Mouse (Mus musculus) kidney, postnatal 0 days (tissue): ENCODE measurements at regions not wholly inside any gene's neighbourhood (a gene's known extent, or its start where the extent isn't known, plus 50 kb on each side); places are given as distances from the start of the nearest gene placed in this dataset.
"Not testable (repeated sequence)": the region's sequence is repeated elsewhere in the genome, so short reads cannot be mapped to it uniquely, and the experiment has no call there.

ENCODE experiments used
- ATAC-seq: fragments of 200-750 bp; cut with Nextera tagmentation; replicated peaks from 2 replicates; pipeline ENCODE4 v1.8.0; 2017; ENCODE audit warnings: low read depth, moderate number of reproducible peaks, moderate TSS enrichment, moderate library complexity; ENCODE audit not compliant: low FRiP score
- DNase-seq: peaks from one replicate; pipeline ENCODE4 v3.0.0-alpha.2; 2016; ENCODE audit warnings: low spot score
- H3K27ac ChIP-seq: fragments of 300-500 bp; sonication (generic); 2 replicates; pipeline ENCODE4 v1.5.1; 2014; ENCODE audit warnings: mild to moderate bottlenecking
- H3K27me3 ChIP-seq: fragments of 300-500 bp; sonication (generic); 2 replicates; pipeline ENCODE4 v1.6.1; 2014; ENCODE audit warnings: low read length, mixed read lengths; ENCODE audit not compliant: insufficient read depth
- H3K36me3 ChIP-seq: fragments of 300-500 bp; sonication (generic); 2 replicates; pipeline ENCODE4 v1.6.1; 2014; ENCODE audit warnings: low read length, mixed read lengths; ENCODE audit not compliant: insufficient read depth
- H3K4me1 ChIP-seq: fragments of 300-500 bp; sonication (generic); replicated peaks from 2 replicates; pipeline ENCODE4 v1.6.1; 2014; ENCODE audit warnings: antibody characterized with exemption, low read length, mixed read lengths; ENCODE audit not compliant: insufficient read depth
- H3K4me2 ChIP-seq: fragments of 300-500 bp; sonication (generic); 2 replicates; pipeline ENCODE4 v1.6.1; 2014; ENCODE audit warnings: mild to moderate bottlenecking, low read length, moderate library complexity, mixed read lengths
- H3K4me3 ChIP-seq: fragments of 300-500 bp; sonication (generic); replicated peaks from 2 replicates; pipeline ENCODE4 v1.5.1; 2014; ENCODE audit warnings: low read depth, low read length
- H3K9ac ChIP-seq: fragments of 300-500 bp; sonication (generic); 2 replicates; pipeline ENCODE4 v1.6.1; 2014; ENCODE audit warnings: low read depth, low read length
- H3K9me3 ChIP-seq: fragments of 300-500 bp; sonication (generic); replicated peaks from 2 replicates; pipeline ENCODE4 v1.6.1; 2016; ENCODE audit warnings: low read length, inconsistent platforms, mixed read lengths
- CTCF ChIP-seq: IDR thresholded peaks from 2 replicates; pipeline ENCODE4 v1.5.1; 2016; ENCODE audit warnings: antibody characterized with exemption, low read depth, mild to moderate bottlenecking, moderate library complexity
- WGBS: fragments of 180-500 bp; shearing (Covaris S2); extraction: QIAGEN DNeasy Blood & Tissue Kit; methylation state at CpG from one replicate; pipeline ENCODE4 v1.1.7; 2014; 5-methylcytosine and 5-hydroxymethylcytosine counted together

DNA sequence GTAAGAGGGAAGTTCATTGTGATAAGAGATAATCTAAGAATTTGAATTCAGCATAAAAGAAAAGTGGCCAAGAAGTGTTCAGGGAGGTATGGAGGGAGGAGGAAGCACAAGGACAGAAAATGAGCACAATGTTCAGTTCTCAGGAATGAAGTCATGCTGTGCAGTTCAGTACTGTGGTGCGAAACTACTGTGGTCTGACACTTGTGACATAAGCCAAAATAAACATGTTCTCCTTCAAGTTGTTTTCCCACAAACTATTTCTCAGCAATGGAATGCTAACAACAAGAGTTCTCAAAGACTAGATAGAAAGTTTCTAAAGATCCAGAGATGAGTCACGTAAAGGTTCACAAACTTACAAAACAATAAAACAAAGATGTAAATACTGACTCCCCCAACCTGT is 531.3 kb downstream of the Cypt12 start:
- H3K9me3 ChIP-seq, result no peaks in the 10 kb centered on the region
- no peaks in the 10 kb centered on the region for H3K36me3 ChIP-seq
- 63% methylated on average over 2 of the region's 2 CpGs for WGBS
- no peaks in the 10 kb centered on the region for H3K27me3 ChIP-seq
- DNase-seq (peak; percentile 79), ATAC-seq (no peak)
- no peak overlapping the region for H3K27ac ChIP-seq
- no peak overlapping the region for H3K9ac ChIP-seq
- H3K4me2 ChIP-seq, result no peak overlapping the region
- no peak overlapping the region for H3K4me3 ChIP-seq
- TF ChIP-seq CTCF, result no peak
- no peaks in the 10 kb centered on the region for H3K4me1 ChIP-seq

DNA sequence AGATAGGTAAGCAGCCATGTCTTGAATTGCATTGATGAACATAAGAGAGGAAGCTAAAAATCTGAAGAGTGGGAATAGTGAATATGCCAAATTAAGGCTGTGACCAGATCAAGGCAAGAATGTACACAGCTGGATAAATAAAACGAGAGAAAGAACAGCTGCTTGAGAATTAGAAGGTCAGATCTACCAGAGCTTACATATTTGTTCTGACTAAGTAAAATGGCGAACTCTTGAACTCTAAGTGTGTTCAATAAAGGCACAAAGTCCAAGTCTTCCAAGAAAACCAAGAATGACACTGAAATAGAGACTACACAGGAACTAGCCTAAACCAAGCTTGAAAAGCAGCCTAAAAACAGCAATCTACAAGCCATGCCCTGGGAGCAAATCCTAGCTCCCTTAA is 533.8 kb downstream of the Cypt12 start:
- ATAC-seq (peak; percentile 10; the same call in 1 of the 2 replicates), DNase-seq (peak; percentile 77)
- 62% methylated on average over 2 of the region's 2 CpGs for WGBS
- Histone ChIP-seq H3K27me3 (no peaks in the 10 kb centered on the region), H3K36me3 (no peaks in the 10 kb centered on the region), H3K27ac (0 out of 2 replicates have a peak overlapping the region, but pooled peaks have one; percentile 31), H3K9ac (no peak overlapping the region), H3K4me1 (no peaks in the 10 kb centered on the region), H3K9me3 (no peaks in the 10 kb centered on the region), H3K4me2 (no peak overlapping the region), H3K4me3 (no peak overlapping the region)
- no peak for TF ChIP-seq CTCF

DNA sequence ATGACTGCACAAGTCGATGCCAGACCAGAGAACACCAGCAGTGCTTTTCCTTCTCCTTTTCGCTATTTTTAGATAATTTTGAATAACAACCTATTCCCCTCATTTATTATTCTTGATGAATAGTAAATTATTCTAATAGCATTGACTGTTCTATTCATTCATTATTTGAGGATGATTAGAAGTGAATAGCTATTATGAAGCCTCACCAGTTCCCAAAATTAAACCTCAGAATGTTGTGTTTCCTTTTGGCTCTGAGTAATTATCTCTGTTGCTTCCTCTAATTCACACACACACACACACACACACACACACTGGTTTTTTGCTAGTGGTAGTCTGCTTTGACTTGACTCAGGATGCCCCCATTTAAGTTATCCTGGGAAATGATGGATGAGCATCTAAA is 540.7 kb downstream of the Cypt12 start:
- no peak for TF ChIP-seq CTCF
- Histone ChIP-seq H3K4me1 (no peaks in the 10 kb centered on the region), H3K9ac (no peak overlapping the region), H3K4me3 (no peak overlapping the region), H3K36me3 (no peaks in the 10 kb centered on the region), H3K27me3 (no peaks in the 10 kb centered on the region), H3K9me3 (no peaks in the 10 kb centered on the region), H3K4me2 (no peak overlapping the region), H3K27ac (no peak overlapping the region)
- DNase-seq (no peak), ATAC-seq (no peak)
- 81% methylated on average over 2 of the region's 2 CpGs for WGBS

DNA sequence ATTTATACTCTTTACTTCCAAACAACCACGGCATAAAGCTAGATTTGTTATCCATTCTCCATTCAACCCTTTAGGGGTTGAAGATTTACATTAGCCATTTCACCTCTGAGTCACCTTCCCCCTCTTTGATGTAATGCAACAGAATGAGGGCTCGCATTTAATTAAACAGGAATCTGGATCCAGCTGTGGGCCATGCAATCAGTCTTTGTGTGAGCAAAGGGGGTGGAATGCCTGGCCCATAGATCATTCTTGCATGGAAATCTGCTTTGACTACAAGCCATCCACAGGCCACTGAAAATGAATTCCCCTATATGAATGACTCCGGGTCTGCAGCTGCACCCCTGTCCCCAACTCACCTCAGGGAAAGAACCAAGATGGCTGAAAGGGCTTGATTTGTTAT is 574.4 kb downstream of the Cypt12 start:
- Histone ChIP-seq H3K4me3 (no peak overlapping the region), H3K4me1 (no peaks in the 10 kb centered on the region), H3K36me3 (no peaks in the 10 kb centered on the region), H3K27me3 (no peaks in the 10 kb centered on the region), H3K9ac (no peak overlapping the region), H3K9me3 (no peaks in the 10 kb centered on the region), H3K4me2 (no peak overlapping the region), H3K27ac (no peak overlapping the region)
- WGBS, result 22% methylated on average over 3 of the region's 3 CpGs
- TF ChIP-seq CTCF, result no peak
- peak; percentile 68 for DNase-seq
- no peak for ATAC-seq

DNA sequence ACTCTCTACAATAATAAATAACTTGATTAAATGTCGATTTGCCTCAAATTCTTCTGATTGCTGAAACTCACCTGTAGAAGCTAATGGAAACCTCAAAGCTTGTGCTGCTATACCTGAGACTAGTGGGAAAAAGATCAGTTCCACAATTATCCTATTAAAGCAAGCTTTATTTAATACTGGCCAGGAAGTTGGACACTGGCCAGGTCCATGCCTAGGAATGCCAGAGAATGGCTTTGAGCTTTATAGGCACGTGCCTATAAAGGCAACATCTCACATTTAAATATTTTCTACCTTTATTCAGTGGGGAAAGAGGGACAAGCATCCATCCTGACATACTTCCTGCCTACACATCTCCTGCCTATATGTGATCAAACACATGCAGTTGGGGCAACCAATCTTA is 575.8 kb downstream of the Cypt12 start:
- no peak overlapping the region for H3K27ac ChIP-seq
- no peak for DNase-seq
- no peak for TF ChIP-seq CTCF
- no peaks in the 10 kb centered on the region for H3K4me1 ChIP-seq
- H3K27me3 ChIP-seq, result no peaks in the 10 kb centered on the region
- H3K36me3 ChIP-seq, result no peaks in the 10 kb centered on the region
- no peak overlapping the region for H3K4me2 ChIP-seq
- no peaks in the 10 kb centered on the region for H3K9me3 ChIP-seq
- H3K9ac ChIP-seq, result no peak overlapping the region
- WGBS, result 73% methylated on average over 2 of the region's 2 CpGs
- no peak for ATAC-seq
- H3K4me3 ChIP-seq, result no peak overlapping the region

DNA sequence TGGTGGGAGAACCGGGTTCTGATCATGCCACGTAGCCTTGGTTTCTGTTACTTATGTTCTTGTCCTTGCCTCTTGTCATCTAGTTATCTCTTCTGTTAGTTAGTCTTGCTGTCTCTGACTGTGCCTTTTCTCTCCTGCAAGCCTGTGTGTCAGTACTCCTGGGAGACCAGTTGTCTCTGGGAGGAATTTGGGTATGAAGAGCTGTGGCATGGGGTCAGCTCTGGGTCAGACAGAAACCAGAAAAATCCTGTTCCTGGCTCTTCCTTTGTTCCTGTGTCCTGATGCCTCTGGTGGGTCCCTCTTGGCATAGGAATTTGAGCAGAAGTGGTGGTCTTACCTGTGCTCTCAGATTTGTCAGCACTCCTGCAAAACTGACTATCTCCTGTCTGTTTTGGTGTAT is 609.0 kb downstream of the Cypt12 start:
- no peaks in the 10 kb centered on the region for H3K36me3 ChIP-seq
- no peaks in the 10 kb centered on the region for H3K4me1 ChIP-seq
- DNase-seq (no peak), ATAC-seq (no peak)
- no peak overlapping the region for H3K27ac ChIP-seq
- H3K4me3 ChIP-seq, result no peak overlapping the region
- no peak for TF ChIP-seq CTCF
- 96% methylated on average over 2 of the region's 2 CpGs for WGBS
- H3K27me3 ChIP-seq, result no peaks in the 10 kb centered on the region
- H3K9me3 ChIP-seq, result no peaks in the 10 kb centered on the region
- H3K9ac ChIP-seq, result no peak overlapping the region
- no peak overlapping the region for H3K4me2 ChIP-seq

DNA sequence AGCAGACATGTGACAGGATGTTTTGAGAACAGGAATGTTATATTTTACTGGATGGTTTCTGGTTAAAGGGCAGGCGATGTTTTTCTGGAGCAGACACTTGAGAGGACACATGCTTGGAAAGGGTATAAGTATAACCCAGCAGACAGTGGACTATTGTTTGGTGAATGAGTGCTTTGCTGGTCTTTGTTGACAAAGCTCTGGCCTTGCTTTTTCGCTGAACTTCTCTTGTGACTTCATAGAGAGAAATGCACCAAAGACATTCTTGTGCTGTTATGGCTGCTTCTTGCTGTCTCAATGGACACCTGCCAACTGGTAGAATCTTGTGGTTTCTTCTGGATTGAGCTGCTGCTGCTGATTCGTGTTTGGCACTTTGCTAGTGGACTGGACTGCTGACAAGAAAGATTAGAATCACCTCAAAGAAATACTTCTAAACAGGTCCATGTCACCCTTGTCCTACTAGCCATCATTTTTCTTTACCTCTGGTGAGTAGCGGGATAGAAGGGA is 612.1 kb downstream of the Cypt12 start:
- DNase-seq (peak; percentile 29), ATAC-seq (no peak)
- Histone ChIP-seq H3K9me3 (no peaks in the 10 kb centered on the region), H3K4me1 (no peaks in the 10 kb centered on the region), H3K9ac (no peak overlapping the region), H3K36me3 (no peaks in the 10 kb centered on the region), H3K4me2 (no peak overlapping the region), H3K27ac (no peak overlapping the region), H3K4me3 (no peak overlapping the region), H3K27me3 (no peaks in the 10 kb centered on the region)
- WGBS, result 64% methylated on average over 4 of the region's 4 CpGs
- TF ChIP-seq CTCF, result no peak

DNA sequence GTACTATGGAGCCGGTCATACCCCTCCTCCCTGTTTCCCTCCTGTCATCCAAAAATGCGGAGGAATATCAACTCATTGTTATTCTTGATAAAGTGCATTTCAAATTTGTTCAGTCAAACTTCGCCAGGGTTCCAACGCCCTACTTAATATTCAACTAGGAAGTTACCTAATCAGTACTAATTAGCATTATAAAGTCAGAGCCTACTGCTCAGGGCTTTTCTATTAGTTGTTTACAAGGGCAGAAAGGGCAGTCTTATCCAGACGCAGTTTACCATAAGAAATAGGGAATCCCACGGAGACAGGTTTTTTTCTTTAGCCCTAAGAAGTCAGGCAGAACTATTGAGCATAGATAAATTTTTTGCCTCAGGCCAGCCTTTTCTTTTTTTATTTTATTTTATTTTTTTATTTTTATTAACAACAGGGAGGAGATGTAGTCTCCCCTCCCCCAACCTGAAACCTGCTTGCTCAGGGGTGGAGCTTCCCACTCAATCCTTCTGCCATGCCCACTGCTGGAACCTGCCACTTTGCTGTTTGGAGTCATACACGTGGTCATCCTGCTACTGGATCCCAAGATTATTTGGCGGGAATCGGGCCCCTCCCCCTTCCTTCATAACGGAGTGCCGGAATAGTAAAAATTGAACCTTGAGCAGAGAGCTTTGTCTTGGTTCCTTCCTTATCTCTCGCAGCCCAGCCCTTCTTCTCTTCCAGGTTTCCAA is 632.9 kb downstream of the Cypt12 start:
- WGBS, result 68% methylated on average over 12 of the region's 12 CpGs
- not testable (repeated sequence) for DNase-seq, H3K36me3 ChIP-seq, ATAC-seq, H3K9me3 ChIP-seq, H3K27me3 ChIP-seq, H3K4me1 ChIP-seq, H3K27ac ChIP-seq, H3K4me2 ChIP-seq, H3K4me3 ChIP-seq, H3K9ac ChIP-seq
